Mouse (Mus musculus) liver, embryonic 14 days (tissue): ENCODE data around the gene Dusp2. TPM values are rescaled to one million over a fixed set of nuclear protein-coding genes. Genes with fewer than 3 reads are reported as not detected.

Experiments
- polyA plus RNA-seq: library from polyadenylated mRNA; depleted of rRNA; stranded (reverse); fragments of >200 nt; gene quantifications from 2 replicates; pipeline ENCODE4 v1.2.3, GENCODE M21; 2012; rRNA removed

The Dusp2 gene
- polyA plus RNA-seq = 1.5 and 1.8 TPM in 2 replicates

GRCm38 (mm10) chr2:127335767-127336496, at the start of gene Dusp2:
TSS of gene Dusp2 (plus strand) at chr2:127336159.

GRCm38 (mm10) chr2:127338416-127338815, 2.5 kb downstream of the Dusp2 start, which contains the start of gene Astl:
TSS of gene Astl (plus strand) at chr2:127338639.

GRCm38 (mm10) chr2:127362459-127363281, 26.7 kb downstream of the Dusp2 start, which contains the start of gene Adra2b:
TSS of gene Adra2b (plus strand) at chr2:127363208.

Other genes with a start within 250 kb of the Dusp2 start
- gene Ncaph, start 202.2 kb upstream of the Dusp2 start, polyA plus RNA-seq = 33.9 and 36.4 TPM in 2 replicates
- 7.3 and 8.9 TPM in 2 replicates for gene Itpripl1, start 192.7 kb upstream of the Dusp2 start, polyA plus RNA-seq
- gene 1810024B03Rik, start 127.9 kb upstream of the Dusp2 start, polyA plus RNA-seq = 0.65 and 0.66 TPM in 2 replicates
- 27.0 and 27.9 TPM in 2 replicates for gene Snrnp200, start 127.8 kb upstream of the Dusp2 start, polyA plus RNA-seq
- gene Ciao1, start 88.3 kb upstream of the Dusp2 start, polyA plus RNA-seq = 25.7 and 27.0 TPM in 2 replicates
- gene Tmem127, start 88.3 kb upstream of the Dusp2 start, polyA plus RNA-seq = 7.0 and 8.8 TPM in 2 replicates
- gene Stard7, start 65.9 kb upstream of the Dusp2 start, polyA plus RNA-seq = 30.8 and 35.5 TPM in 2 replicates
- gene Astl, start 2.5 kb downstream of the Dusp2 start, polyA plus RNA-seq = 0.01 TPM in 1 of 2 replicates, not detected in the other
- gene Adra2b, start 27.0 kb downstream of the Dusp2 start, polyA plus RNA-seq = 12.0 and 13.5 TPM in 2 replicates
- 0.35 and 0.36 TPM in 2 replicates for gene Gpat2, start 89.0 kb downstream of the Dusp2 start, polyA plus RNA-seq
- gene Fahd2a, start 108.4 kb downstream of the Dusp2 start, polyA plus RNA-seq = 8.1 and 8.2 TPM in 2 replicates
- gene Kcnip3, start 185.9 kb downstream of the Dusp2 start, polyA plus RNA-seq = 0.34 and 0.39 TPM in 2 replicates
- gene Prom2, start 205.3 kb downstream of the Dusp2 start, polyA plus RNA-seq = 0.08 TPM in 1 of 2 replicates, not detected in the other